Mouse (Mus musculus) ES-Bruce4 (cell line): ENCODE measurements around the gene Selenon. TPM values are rescaled to one million over a fixed set of nuclear protein-coding genes. Genes with fewer than 3 reads are reported as not detected.
A peak's percentile ranks its signal among the peaks of the same experiment; 100 is the strongest.
"Not testable (repeated sequence)": the region's sequence is repeated elsewhere in the genome, so short reads cannot be mapped to it uniquely, and the experiment has no call there.

Experiments
- H3K27ac ChIP-seq: 2 replicates; pipeline ENCODE4 v1.5.1; 2012; ENCODE audit warnings: low read length, inconsistent platforms; ENCODE audit not compliant: insufficient read depth
- H3K27me3 ChIP-seq: 2 replicates; pipeline ENCODE4 v1.6.1; 2012; ENCODE audit warnings: mild to moderate bottlenecking, low read length, inconsistent platforms; ENCODE audit not compliant: control insufficient read depth, poor library complexity, insufficient read depth, severe bottlenecking
- H3K36me3 ChIP-seq: 2 replicates; pipeline ENCODE4 v1.6.1; 2012; ENCODE audit warnings: inconsistent platforms, mild to moderate bottlenecking, low read length, moderate library complexity; ENCODE audit not compliant: control insufficient read depth, poor library complexity, insufficient read depth, severe bottlenecking
- H3K4me1 ChIP-seq: one replicate; pipeline ENCODE4 v1.8.1; 2011; ENCODE audit warnings: low read length; ENCODE audit not compliant: control insufficient read depth, insufficient read depth
- H3K4me3 ChIP-seq: 2 replicates; pipeline ENCODE4 v1.5.1; 2011; ENCODE audit warnings: low read depth, mild to moderate bottlenecking, low read length
- H3K9ac ChIP-seq: 2 replicates; pipeline ENCODE4 v1.6.1; 2012; ENCODE audit warnings: low read depth, mild to moderate bottlenecking, inconsistent platforms; ENCODE audit not compliant: poor library complexity, severe bottlenecking
- H3K9me3 ChIP-seq: replicated peaks from 2 replicates; pipeline ENCODE4 v1.6.1; 2012; ENCODE audit warnings: mild to moderate bottlenecking, low read length, inconsistent platforms; ENCODE audit not compliant: control insufficient read depth, poor library complexity, insufficient read depth, severe bottlenecking
- CTCF ChIP-seq: IDR thresholded peaks from one replicate; pipeline ENCODE4 v1.8.1; 2011; ENCODE audit warnings: low read depth, low read length
- EP300 ChIP-seq: IDR thresholded peaks from 2 replicates; pipeline ENCODE4 v1.6.1; 2011; ENCODE audit warnings: low read depth, low read length; ENCODE audit not compliant: insufficient read depth
- POLR2A ChIP-seq: IDR thresholded peaks from one replicate; pipeline ENCODE4 v1.8.1; 2011; ENCODE audit warnings: low read length; ENCODE audit not compliant: insufficient read depth
- polyA plus RNA-seq: library from polyadenylated mRNA; stranded (reverse); fragments of >200 nt; gene quantifications from 2 replicates; pipeline ENCODE4 v1.2.4, GENCODE M21; 2011; ENCODE audit warnings: low read depth; ENCODE audit not compliant: missing spikeins, insufficient read depth, insufficient read length

Selenon gene
- polyA plus RNA-seq, 1 experiment = 21.6 TPM

GRCm38 (mm10) chr4:134503686-134504357 lies 48.1 kb downstream of the Selenon start:
- H3K27ac ChIP-seq = no peak overlapping the region
- no peaks in the 10 kb centered on the region for H3K9me3 ChIP-seq
- H3K4me3 ChIP-seq = no peak overlapping the region
- no peak for TF ChIP-seq POLR2A
- TF ChIP-seq EP300 = no peak
- no peak for TF ChIP-seq CTCF
- H3K9ac ChIP-seq = no peak overlapping the region
- no peaks in the 10 kb centered on the region for H3K36me3 ChIP-seq
- H3K4me1 ChIP-seq = no peaks in the 10 kb centered on the region
- no peaks in the 10 kb centered on the region for H3K27me3 ChIP-seq

GRCm38 (mm10) chr4:134501095-134501494 lies 50.9 kb downstream of the Selenon start:
- H3K27me3 ChIP-seq = no peaks in the 10 kb centered on the region
- H3K9me3 ChIP-seq = no peaks in the 10 kb centered on the region
- H3K4me3 ChIP-seq = no peak overlapping the region
- no peak overlapping the region for H3K9ac ChIP-seq
- H3K4me1 ChIP-seq = no peaks in the 10 kb centered on the region
- TF ChIP-seq EP300 (no peak), POLR2A (no peak), CTCF (no peak)
- no peaks in the 10 kb centered on the region for H3K36me3 ChIP-seq
- no peak overlapping the region for H3K27ac ChIP-seq

GRCm38 (mm10) chr4:134498983-134499382 lies 53.0 kb downstream of the Selenon start:
- not testable (repeated sequence) for H3K9ac ChIP-seq, H3K27ac ChIP-seq, H3K27me3 ChIP-seq

GRCm38 (mm10) chr4:134497986-134498731 lies 53.8 kb downstream of the Selenon start:
- Histone ChIP-seq H3K4me3 (no peak overlapping the region), H3K4me1 (peaks cover 3% of the 10 kb centered on the region)
- TF ChIP-seq EP300 (no peak), CTCF (no peak), POLR2A (no peak)

More at GRCm38 (mm10) chr4:134498983-134499382, 53.0 kb downstream of the Selenon start:
- not testable (repeated sequence) for H3K4me1 ChIP-seq, H3K9me3 ChIP-seq, H3K4me3 ChIP-seq, H3K36me3 ChIP-seq

GRCm38 (mm10) chr4:134497223-134497622 lies 54.7 kb downstream of the Selenon start:
- H3K4me1 ChIP-seq = peaks cover 3% of the 10 kb centered on the region
- no peaks in the 10 kb centered on the region for H3K9me3 ChIP-seq
- H3K9ac ChIP-seq = 0 out of 2 replicates have a peak overlapping the region, but pooled peaks have one; percentile 12
- H3K36me3 ChIP-seq = no peaks in the 10 kb centered on the region
- no peak for TF ChIP-seq CTCF
- no peak for TF ChIP-seq POLR2A
- H3K27me3 ChIP-seq = no peaks in the 10 kb centered on the region
- no peak overlapping the region for H3K27ac ChIP-seq
- peak overlapping the region; percentile 27; the same call in 1 of the 2 replicates for H3K4me3 ChIP-seq

More at GRCm38 (mm10) chr4:134497986-134498731, 53.8 kb downstream of the Selenon start:
- H3K27me3 ChIP-seq = no peaks in the 10 kb centered on the region
- H3K9ac ChIP-seq = no peak overlapping the region
- no peak overlapping the region for H3K27ac ChIP-seq
- no peaks in the 10 kb centered on the region for H3K36me3 ChIP-seq
- H3K9me3 ChIP-seq = no peaks in the 10 kb centered on the region

- Histone ChIP-seq H3K9me3 (no peaks in the 10 kb centered on the region), H3K27me3 (no peaks in the 10 kb centered on the region), H3K9ac (0 out of 2 replicates have a peak within 1 kb of the TSS, but pooled peaks have one; percentile 12), H3K4me1 (peaks cover 3% of the 10 kb centered on the region), H3K36me3 (no peaks in the 10 kb centered on the region), H3K27ac (no peak within 1 kb of the TSS), H3K4me3 (peak within 1 kb of the TSS; percentile 27; the same call in 1 of the 2 replicates)
- TF ChIP-seq POLR2A (no peak), CTCF (no peak), EP300 (no peak)
Observed at GRCm38 (mm10) chr4:134496595-134497210, 55.3 kb downstream of the Selenon start, which contains the start of gene Paqr7. TSS of gene Paqr7 (plus strand) at chr4:134496697.
